Mouse (Mus musculus): ENCODE results near the gene Anapc11.

Gene Anapc11

GRCm38 (mm10) chr11:120606764-120607163, 8.5 kb downstream of the Anapc11 start:
- no peak for DNase-seq (ENCODE audit: low read depth, low spot score)

- DNase-seq (ENCODE audit: low read depth, low spot score), result peak; percentile 75
Observed at GRCm38 (mm10) chr11:120608241-120609034, 10.2 kb downstream of the Anapc11 start, which contains the start of gene Npb. TSS of gene Npb (plus strand) at chr11:120608477.

- DNase-seq (ENCODE audit: low read depth, low spot score), result peak; percentile 59
Observed at GRCm38 (mm10) chr11:120609250-120609649, 11.0 kb downstream of the Anapc11 start.

GRCm38 (mm10) chr11:120610477-120611046, 12.3 kb downstream of the Anapc11 start:
- DNase-seq (ENCODE audit: low read depth, low spot score), result no peak

GRCm38 (mm10) chr11:120612763-120613162, 14.5 kb downstream of the Anapc11 start:
- peak; percentile 69 for DNase-seq (ENCODE audit: low read depth, low spot score)

- DNase-seq (ENCODE audit: low read depth, low spot score), result no peak
Observed at GRCm38 (mm10) chr11:120613481-120613972, 15.3 kb downstream of the Anapc11 start.

- DNase-seq (ENCODE audit: low read depth, low spot score), result no peak
Observed at GRCm38 (mm10) chr11:120613976-120614375, 15.8 kb downstream of the Anapc11 start.

GRCm38 (mm10) chr11:120615167-120615566, 16.9 kb downstream of the Anapc11 start:
- DNase-seq (ENCODE audit: low read depth, low spot score), result no peak

GRCm38 (mm10) chr11:120615606-120616203, 17.5 kb downstream of the Anapc11 start:
- DNase-seq (ENCODE audit: low read depth, low spot score), result no peak

- peak; percentile 36 for DNase-seq (ENCODE audit: low read depth, low spot score)
Observed at GRCm38 (mm10) chr11:120616617-120617294, 18.5 kb downstream of the Anapc11 start.

GRCm38 (mm10) chr11:120617519-120618112, 19.4 kb downstream of the Anapc11 start, which contains the start of gene Pcyt2:
TSS of gene Pcyt2 (minus strand) at chr11:120617936.
- peak; percentile 97 for DNase-seq (ENCODE audit: low read depth, low spot score)

- DNase-seq (ENCODE audit: low read depth, low spot score), result no peak
Observed at GRCm38 (mm10) chr11:120618619-120619535, 20.7 kb downstream of the Anapc11 start.

GRCm38 (mm10) chr11:120620195-120620594, 22.0 kb downstream of the Anapc11 start:
- DNase-seq (ENCODE audit: low read depth, low spot score), result no peak

- DNase-seq (ENCODE audit: low read depth, low spot score), result no peak
Observed at GRCm38 (mm10) chr11:120622805-120623204, 24.6 kb downstream of the Anapc11 start.

GRCm38 (mm10) chr11:120623961-120624679, 25.9 kb downstream of the Anapc11 start:
- peak; percentile 86 for DNase-seq (ENCODE audit: low read depth, low spot score)

GRCm38 (mm10) chr11:120624680-120625111, 26.5 kb downstream of the Anapc11 start:
- peak; percentile 91 for DNase-seq (ENCODE audit: low read depth, low spot score)

- DNase-seq (ENCODE audit: low read depth, low spot score), result no peak
Observed at GRCm38 (mm10) chr11:120625152-120625775, 27.0 kb downstream of the Anapc11 start, which contains the start of gene Sirt7. TSS of gene Sirt7 (minus strand) at chr11:120625240.

- no peak for DNase-seq (ENCODE audit: low read depth, low spot score)
Observed at GRCm38 (mm10) chr11:120626785-120627467, 28.7 kb downstream of the Anapc11 start.
